8 mouse cellular contexts compared by ENCODE assay signal in genomic region chr16:84879146-84879545, GRCm38 (mm10). TPM values are rescaled to one million over a fixed set of nuclear protein-coding genes. Genes with fewer than 3 reads are reported as not detected.
DNase-seq lines count a peak whose midpoint lies in the region; ATAC-seq and TF ChIP-seq lines count a peak whose summit lies in the region.

No protein-coding gene starts in this region.

- no peaks in the 10 kb centered on the region for H3K27me3 ChIP-seq in neural tube, embryonic 15.5 days (replicated peaks)
- H3K27me3 ChIP-seq in forebrain, embryonic 14.5 days (replicated peaks; ENCODE audit: control insufficient read depth, insufficient read depth, low read length) = no peaks in the 10 kb centered on the region
- no peaks in the 10 kb centered on the region for H3K27me3 ChIP-seq in testis, adult 2 months (ENCODE audit: control insufficient read depth, insufficient read depth, low read length)

- ATAC-seq in neural tube, embryonic 15.5 days (ENCODE audit: low FRiP score) = no peak
- 0 out of 2 replicates have a peak, but pooled peaks have one; percentile 59 for ATAC-seq in cerebellum, adult (ENCODE audit: insufficient number of reproducible peaks, low FRiP score, low TSS enrichment)
- ATAC-seq in forebrain, embryonic 14.5 days = peak; percentile 21; the same call in 1 of the 2 replicates

- H3K27ac ChIP-seq in neural tube, embryonic 15.5 days (replicated peaks) = no peak overlapping the region
- H3K27ac ChIP-seq in forebrain, embryonic 14.5 days (ENCODE audit: low read depth, low read length) = no peak overlapping the region
- no peak overlapping the region for H3K27ac ChIP-seq in testis, adult 2 months (ENCODE audit: control insufficient read depth, insufficient read depth, low read depth, low read length)

- H3K4me1 ChIP-seq in neural tube, embryonic 15.5 days = peaks cover 9% of the 10 kb centered on the region; the same call in 1 of the 2 replicates
- peaks cover 8% of the 10 kb centered on the region for H3K4me1 ChIP-seq in forebrain, embryonic 14.5 days (ENCODE audit: control insufficient read depth, insufficient read depth, low read length)
- H3K4me1 ChIP-seq in testis, adult 2 months (ENCODE audit: control insufficient read depth, insufficient read depth, low read length) = peaks cover 4% of the 10 kb centered on the region

- no peak overlapping the region for H3K9ac ChIP-seq in neural tube, embryonic 15.5 days (replicated peaks)
- H3K9ac ChIP-seq in forebrain, embryonic 14.5 days (ENCODE audit: low read length) = no peak overlapping the region

- intact Hi-C loops in left cerebral cortex, postnatal 25 days (cut with DNase I) = loop anchor here (10.0 kb wide), 1 partner anchor 796 kb away; no protein-coding TSS in a partner anchor

- H3K4me2 ChIP-seq in neural tube, embryonic 15.5 days = no peak overlapping the region
- no peak overlapping the region for H3K4me2 ChIP-seq in forebrain, embryonic 14.5 days (ENCODE audit: low read length)

- no peaks in the 10 kb centered on the region for H3K9me3 ChIP-seq in neural tube, embryonic 15.5 days (replicated peaks)
- no peaks in the 10 kb centered on the region for H3K9me3 ChIP-seq in forebrain, embryonic 14.5 days (replicated peaks; ENCODE audit: control insufficient read depth, low read length)

- DNase-seq in neural tube, embryonic 10.5 days (ENCODE audit: extremely low spot score, low spot score) = peak; percentile 76
- peak; percentile 77 for DNase-seq in forebrain, embryonic 14.5 days (ENCODE audit: low spot score)
- DNase-seq in heart, postnatal 4 days = peak; percentile 82
- DNase-seq in left cerebral cortex, postnatal 25 days (ENCODE audit: low spot score in 2 of 2) = peak; percentile 45 to 63
- peak; percentile 75 for DNase-seq in naive thymus-derived CD4-positive, alpha-beta T cell, adult 2 months (ENCODE audit: low read depth)

- peak; percentile 86; the same call in 1 of the 2 replicates for TF ChIP-seq CTCF in testis, adult 2 months (IDR thresholded peaks at IDR 0.05; ENCODE audit: control insufficient read depth, insufficient read depth, insufficient replicate concordance, low read depth, low read length)

- H3K36me3 ChIP-seq in neural tube, embryonic 15.5 days = no peaks in the 10 kb centered on the region
- no peaks in the 10 kb centered on the region for H3K36me3 ChIP-seq in forebrain, embryonic 14.5 days (ENCODE audit: control insufficient read depth, insufficient read depth, low read length)
- no peaks in the 10 kb centered on the region for H3K36me3 ChIP-seq in testis, adult 2 months (ENCODE audit: control insufficient read depth, insufficient read depth, low read length)

- no peak overlapping the region for H3K4me3 ChIP-seq in neural tube, embryonic 15.5 days (replicated peaks)
- no peak overlapping the region for H3K4me3 ChIP-seq in forebrain, embryonic 14.5 days (ENCODE audit: low read depth, low read length)
- no peak overlapping the region for H3K4me3 ChIP-seq in testis, adult 2 months (ENCODE audit: control insufficient read depth, low read depth, low read length)

- no peak for TF ChIP-seq POLR2A in testis, adult 2 months (IDR thresholded peaks at IDR 0.05; ENCODE audit: control insufficient read depth, low read depth, low read length)

- 28% methylated on average over 5 of the region's 5 CpGs for WGBS in neural tube, embryonic 15.5 days
- 21% methylated on average over 5 of the region's 5 CpGs for WGBS in forebrain, embryonic 14.5 days

RNA-seq across cellular contexts. Expression of gene Atp5j, which starts 43.7 kb away (rescaled TPM):
- polyA plus RNA-seq in neural tube, embryonic 15.5 days (2015; fragmentation: Nextera tagmentation; extraction: Ambion mirVana) = 846 and 888 TPM in 2 replicates
- 835 and 910 TPM in 2 replicates for polyA plus RNA-seq in forebrain, embryonic 14.5 days (2014; fragmentation: Nextera tagmentation; extraction: Ambion mirVana)
- total RNA-seq in heart, postnatal 4 days (2021) = 1,000 to 10,000 TPM; 1,262 to 1,293 TPM
- total RNA-seq in left cerebral cortex, postnatal 25 days (2021) = 100 to 1,000 TPM; 390 to 391 TPM
- 217 TPM in 2 replicates for polyA plus RNA-seq in testis, adult 2 months (2012; rRNA removed)

RNA-seq across cellular contexts. Expression of gene Gabpa, which starts 44.4 kb away (rescaled TPM):
- polyA plus RNA-seq in neural tube, embryonic 15.5 days (2015; fragmentation: Nextera tagmentation; extraction: Ambion mirVana) = 14.7 and 17.0 TPM in 2 replicates
- 25.4 and 29.5 TPM in 2 replicates for polyA plus RNA-seq in forebrain, embryonic 14.5 days (2014; fragmentation: Nextera tagmentation; extraction: Ambion mirVana)
- total RNA-seq in heart, postnatal 4 days (2021) = 10 to 100 TPM; 50.8 to 51.1 TPM
- 10 to 100 TPM; 19.8 to 24.7 TPM for total RNA-seq in left cerebral cortex, postnatal 25 days (2021)
- 5.7 and 7.6 TPM in 2 replicates for polyA plus RNA-seq in testis, adult 2 months (2012; rRNA removed)
